Mouse (Mus musculus) cortical plate, adult 2 months (tissue): ENCODE measurements around the gene Atg4a-ps.

ENCODE experiments used
- CTCF ChIP-seq: fragments of 200-500 bp; IDR thresholded peaks from 2 replicates; pipeline ENCODE4 v1.5.1; 2011; ENCODE audit warnings: mild to moderate bottlenecking, control low read depth, low read length; ENCODE audit not compliant: insufficient read depth; ENCODE audit errors: extremely low read depth
- POLR2A ChIP-seq: fragments of 200-500 bp; IDR thresholded peaks from 2 replicates; pipeline ENCODE4 v1.6.1; 2011; ENCODE audit warnings: mild to moderate bottlenecking, low read length, control low read depth; ENCODE audit not compliant: insufficient read depth; ENCODE audit errors: extremely low read depth

GRCm38 (mm10) chr3:103627661-103628060, 18.2 kb downstream of the Atg4a-ps start:
- TF ChIP-seq CTCF (no peak), POLR2A (no peak)
